Mouse (Mus musculus) forebrain, embryonic 13.5 days (tissue): ENCODE measurements at regions not wholly inside any gene's neighbourhood (a gene's known extent, or its start where the extent isn't known, plus 50 kb on each side); places are given as distances from the start of the nearest gene placed in this dataset.

ENCODE experiments used
- ATAC-seq: fragments of 200-750 bp; cut with Nextera tagmentation; 2 replicates; pipeline ENCODE4 v1.8.0; 2017
- H3K27ac ChIP-seq: fragments of 300-500 bp; sonication (generic); 2 replicates; pipeline ENCODE4 v1.5.1; 2015; ENCODE audit warnings: inconsistent platforms, mild to moderate bottlenecking, moderate library complexity
- H3K27me3 ChIP-seq: fragments of 300-500 bp; sonication (generic); 2 replicates; pipeline ENCODE4 v1.6.1; 2015; ENCODE audit warnings: mild to moderate bottlenecking, inconsistent platforms
- H3K36me3 ChIP-seq: fragments of 300-500 bp; sonication (generic); 2 replicates; pipeline ENCODE4 v1.6.1; 2015; ENCODE audit warnings: mild to moderate bottlenecking, inconsistent platforms; ENCODE audit not compliant: poor library complexity, severe bottlenecking
- H3K4me1 ChIP-seq: fragments of 300-500 bp; sonication (generic); 2 replicates; pipeline ENCODE4 v1.6.1; 2015; ENCODE audit warnings: inconsistent platforms
- H3K4me2 ChIP-seq: fragments of 300-500 bp; sonication (generic); 2 replicates; pipeline ENCODE4 v1.6.1; 2015; ENCODE audit warnings: inconsistent platforms, mild to moderate bottlenecking, moderate library complexity
- H3K4me3 ChIP-seq: fragments of 300-500 bp; sonication (generic); 2 replicates; pipeline ENCODE4 v1.5.1; 2015; ENCODE audit warnings: mild to moderate bottlenecking, inconsistent platforms
- H3K9ac ChIP-seq: fragments of 300-500 bp; sonication (generic); 2 replicates; pipeline ENCODE4 v1.6.1; 2015; ENCODE audit warnings: mild to moderate bottlenecking, inconsistent platforms
- H3K9me3 ChIP-seq: fragments of 300-500 bp; sonication (generic); replicated peaks from 2 replicates; pipeline ENCODE4 v1.6.1; 2016; ENCODE audit warnings: inconsistent platforms
- WGBS: fragments of 180-500 bp; shearing (Covaris S2); methylation state at CpG from one replicate; pipeline ENCODE4 v1.1.7; 2015; 5-methylcytosine and 5-hydroxymethylcytosine counted together

DNA sequence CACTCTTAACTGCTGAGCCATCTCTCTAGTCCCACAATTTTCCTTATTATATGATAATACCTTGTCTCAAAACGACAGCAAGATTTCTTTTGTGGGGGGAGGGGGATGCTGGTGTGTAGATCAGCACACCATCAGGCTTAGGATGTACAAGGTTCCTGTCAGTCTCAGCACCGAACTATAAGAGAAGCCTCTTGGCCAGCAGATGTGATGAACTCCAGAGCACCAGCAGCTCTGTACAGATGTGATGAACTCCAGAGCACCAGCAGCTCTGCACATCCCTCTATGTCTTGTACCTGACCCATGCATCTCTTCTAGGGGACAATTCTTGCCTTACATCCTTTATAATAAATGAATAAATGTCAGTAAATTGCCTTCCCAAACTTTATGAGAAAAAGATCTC is 1163.7 kb downstream of the 4930447A16Rik start:
- 78% methylated on average over 2 of the region's 2 CpGs for WGBS
- Histone ChIP-seq H3K27ac (no peak overlapping the region), H3K36me3 (no peaks in the 10 kb centered on the region), H3K4me2 (no peak overlapping the region), H3K9ac (no peak overlapping the region), H3K4me3 (no peak overlapping the region), H3K9me3 (no peaks in the 10 kb centered on the region), H3K4me1 (peaks cover 7% of the 10 kb centered on the region; the same call in 1 of the 2 replicates), H3K27me3 (no peaks in the 10 kb centered on the region)
- ATAC-seq, result no peak

DNA sequence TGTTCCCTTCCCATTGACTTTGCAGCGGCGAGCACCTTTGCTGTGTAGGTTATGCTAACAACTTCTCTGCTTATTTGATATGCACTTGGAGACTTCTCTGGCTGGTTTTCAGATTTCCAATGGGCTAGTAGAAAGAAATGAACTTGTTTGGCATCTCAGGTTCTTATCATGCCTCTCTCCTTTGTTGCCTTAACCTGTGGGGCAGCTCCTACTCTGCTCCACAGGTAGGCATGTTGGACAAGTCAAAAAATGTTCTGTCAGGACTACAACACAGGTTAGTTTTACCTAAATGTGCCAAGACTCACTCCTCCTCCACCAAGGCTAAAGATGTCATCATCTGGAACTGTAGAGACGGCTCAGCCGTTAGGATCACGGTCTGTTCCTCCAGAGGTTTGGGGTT is 1164.3 kb downstream of the 4930447A16Rik start:
- Histone ChIP-seq H3K9me3 (no peaks in the 10 kb centered on the region), H3K36me3 (no peaks in the 10 kb centered on the region), H3K4me3 (no peak overlapping the region), H3K9ac (no peak overlapping the region), H3K27me3 (no peaks in the 10 kb centered on the region), H3K4me2 (no peak overlapping the region), H3K27ac (no peak overlapping the region), H3K4me1 (peaks cover 7% of the 10 kb centered on the region; the same call in 1 of the 2 replicates)
- ATAC-seq, result no peak
- 96% methylated on average over 5 of the region's 5 CpGs for WGBS

DNA sequence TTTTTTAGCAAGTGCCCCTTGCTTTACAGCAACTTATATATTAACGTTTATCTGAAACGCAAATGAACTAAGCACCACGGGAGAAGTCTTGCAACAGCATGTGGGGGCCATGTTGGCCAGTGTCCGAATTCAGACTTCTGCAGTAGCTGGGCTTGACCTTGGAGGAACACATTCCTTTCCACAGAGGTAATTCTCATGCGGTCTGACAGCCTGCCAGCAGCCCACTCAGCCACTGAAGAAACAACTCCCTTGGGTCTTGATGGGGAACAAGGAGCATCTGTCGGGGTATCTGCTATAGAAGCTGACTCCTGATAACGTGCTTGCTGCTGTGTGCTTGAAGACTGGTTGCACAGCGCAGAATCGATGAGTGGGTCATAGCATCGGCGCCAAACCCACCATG is 1168.7 kb downstream of the 4930447A16Rik start:
- H3K27ac ChIP-seq, result no peak overlapping the region
- H3K9me3 ChIP-seq, result no peaks in the 10 kb centered on the region
- ATAC-seq, result no peak
- 91% methylated on average over 11 of the region's 11 CpGs for WGBS
- H3K36me3 ChIP-seq, result no peaks in the 10 kb centered on the region
- no peak overlapping the region for H3K9ac ChIP-seq
- no peak overlapping the region for H3K4me2 ChIP-seq
- H3K27me3 ChIP-seq, result no peaks in the 10 kb centered on the region
- no peaks in the 10 kb centered on the region for H3K4me1 ChIP-seq
- H3K4me3 ChIP-seq, result no peak overlapping the region

DNA sequence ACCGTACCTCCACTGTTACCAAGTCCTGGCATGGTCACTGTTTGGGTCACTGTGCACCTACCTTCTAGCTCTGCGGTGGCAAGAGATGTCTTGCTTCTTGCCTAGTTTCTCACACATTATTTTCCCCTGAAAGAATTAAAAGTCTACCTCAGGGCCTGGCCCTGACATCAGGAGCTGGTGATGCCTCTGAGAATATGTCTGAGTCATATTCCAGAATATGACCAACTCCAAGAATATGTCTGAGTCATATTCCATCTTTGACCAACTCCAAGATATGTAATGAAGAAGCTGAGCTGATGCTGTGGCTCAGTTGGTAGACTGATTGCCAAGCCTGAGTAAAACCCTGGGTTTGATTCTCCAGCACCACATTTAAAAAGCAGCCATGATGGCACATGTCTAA is 1169.4 kb downstream of the 4930447A16Rik start:
- no peak overlapping the region for H3K4me2 ChIP-seq
- no peaks in the 10 kb centered on the region for H3K9me3 ChIP-seq
- H3K4me3 ChIP-seq, result no peak overlapping the region
- 96% methylated on average over 2 of the region's 2 CpGs for WGBS
- H3K36me3 ChIP-seq, result no peaks in the 10 kb centered on the region
- no peaks in the 10 kb centered on the region for H3K4me1 ChIP-seq
- ATAC-seq, result no peak
- no peak overlapping the region for H3K9ac ChIP-seq
- H3K27ac ChIP-seq, result no peak overlapping the region
- H3K27me3 ChIP-seq, result no peaks in the 10 kb centered on the region

DNA sequence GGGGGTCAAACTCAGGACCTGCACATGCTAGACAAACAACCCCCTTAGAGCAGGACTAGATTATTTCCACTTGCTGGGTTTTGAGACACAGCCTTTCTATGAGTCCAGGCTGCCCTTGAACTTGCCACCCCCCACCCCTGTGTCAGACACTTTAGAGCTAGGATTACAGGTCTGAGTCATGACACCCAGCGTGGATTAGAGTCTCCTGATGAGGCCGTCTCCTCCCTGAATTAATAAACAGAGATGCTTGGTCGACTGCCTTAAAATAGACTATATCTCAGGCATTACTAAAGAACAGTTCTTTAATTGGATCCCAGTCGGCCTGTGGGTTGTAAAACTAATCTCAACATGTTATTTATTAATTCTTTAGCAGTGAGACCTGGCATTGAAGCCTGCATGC is 1170.5 kb downstream of the 4930447A16Rik start:
- no peaks in the 10 kb centered on the region for H3K9me3 ChIP-seq
- no peak overlapping the region for H3K27ac ChIP-seq
- H3K4me2 ChIP-seq, result no peak overlapping the region
- H3K27me3 ChIP-seq, result no peaks in the 10 kb centered on the region
- H3K9ac ChIP-seq, result no peak overlapping the region
- ATAC-seq, result no peak
- no peaks in the 10 kb centered on the region for H3K4me1 ChIP-seq
- no peak overlapping the region for H3K4me3 ChIP-seq
- WGBS, result 55% methylated on average over 4 of the region's 4 CpGs
- no peaks in the 10 kb centered on the region for H3K36me3 ChIP-seq

DNA sequence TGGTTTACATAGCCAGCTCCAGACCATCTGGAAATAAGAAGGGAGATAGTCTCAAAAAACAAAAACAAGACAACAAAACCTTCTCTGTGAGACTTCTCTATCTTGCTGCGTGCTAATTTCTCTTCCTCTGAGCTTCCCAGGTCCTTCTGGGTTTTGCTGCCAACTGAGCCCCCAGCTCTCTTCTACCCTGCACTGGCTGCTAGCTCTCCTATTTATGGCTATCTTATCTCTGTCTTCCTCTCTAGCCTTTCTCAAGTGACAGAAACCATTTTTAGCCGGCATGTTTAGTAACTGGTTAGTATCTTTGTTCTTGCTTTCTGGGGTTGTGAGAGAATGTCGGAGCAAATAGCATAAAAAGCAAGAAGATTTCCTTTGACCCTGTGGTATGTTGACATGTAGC is 1172.1 kb downstream of the 4930447A16Rik start:
- no peaks in the 10 kb centered on the region for H3K9me3 ChIP-seq
- H3K27ac ChIP-seq, result no peak overlapping the region
- 87% methylated on average over 3 of the region's 3 CpGs for WGBS
- no peak overlapping the region for H3K4me3 ChIP-seq
- ATAC-seq, result no peak
- H3K9ac ChIP-seq, result no peak overlapping the region
- H3K36me3 ChIP-seq, result no peaks in the 10 kb centered on the region
- H3K4me2 ChIP-seq, result no peak overlapping the region
- no peaks in the 10 kb centered on the region for H3K27me3 ChIP-seq
- no peaks in the 10 kb centered on the region for H3K4me1 ChIP-seq

DNA sequence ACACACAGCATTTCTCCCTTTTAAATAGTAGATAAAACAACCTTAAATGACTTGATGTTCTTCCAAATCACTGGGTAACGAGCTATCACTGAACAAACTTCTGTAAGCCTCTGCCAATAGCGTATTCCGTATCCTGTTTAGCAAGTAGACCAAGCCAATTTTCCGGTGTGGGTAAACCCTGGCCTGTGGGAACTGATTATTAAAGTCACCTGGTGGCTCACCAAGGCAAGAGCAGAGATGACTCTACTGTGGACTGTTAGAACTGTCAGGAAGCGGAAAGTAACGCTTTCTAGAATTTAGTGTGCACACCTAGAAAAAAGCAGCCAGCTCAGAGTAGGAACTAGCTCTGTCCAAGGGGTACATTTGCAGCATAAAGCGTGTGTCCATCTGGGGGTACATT is 1176.1 kb downstream of the 4930447A16Rik start:
- H3K4me3 ChIP-seq, result no peak overlapping the region
- H3K36me3 ChIP-seq, result no peaks in the 10 kb centered on the region
- no peak overlapping the region for H3K4me2 ChIP-seq
- no peak overlapping the region for H3K27ac ChIP-seq
- no peaks in the 10 kb centered on the region for H3K4me1 ChIP-seq
- H3K9ac ChIP-seq, result no peak overlapping the region
- H3K9me3 ChIP-seq, result no peaks in the 10 kb centered on the region
- H3K27me3 ChIP-seq, result no peaks in the 10 kb centered on the region
- WGBS, result 84% methylated on average over 7 of the region's 7 CpGs
- ATAC-seq, result no peak

DNA sequence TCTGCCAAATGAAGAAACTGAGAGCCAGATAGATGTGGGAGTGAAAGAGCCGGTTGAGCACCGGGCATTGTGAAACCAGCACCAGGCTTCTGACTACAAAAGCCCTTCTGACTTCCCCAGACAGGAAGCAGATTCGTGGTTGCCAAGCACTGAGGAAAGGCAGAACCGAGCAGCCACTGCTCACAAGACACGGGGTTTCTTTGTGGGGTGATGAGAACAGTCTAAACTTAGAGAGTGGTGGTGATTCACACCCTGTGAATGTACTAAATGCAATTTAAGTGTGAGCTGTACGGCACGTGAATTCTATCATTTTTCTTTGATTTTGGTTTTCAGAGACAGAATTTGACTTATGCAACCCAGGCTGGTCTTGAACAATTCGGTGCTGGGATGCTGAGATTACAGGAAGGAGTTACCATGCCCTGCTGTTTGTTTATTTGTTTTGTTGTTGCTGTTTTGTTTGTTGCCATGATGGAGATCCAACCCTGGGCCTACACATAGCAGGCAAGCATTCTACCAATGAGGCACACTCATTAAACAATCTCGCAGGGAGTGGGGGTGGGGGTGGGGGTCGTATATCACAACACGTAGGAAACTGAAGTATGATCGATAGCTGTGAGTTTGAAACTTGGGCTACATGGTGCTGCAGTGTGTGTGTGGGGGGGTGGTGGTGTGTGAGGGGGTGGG is 1177.0 kb downstream of the 4930447A16Rik start:
- H3K9ac ChIP-seq, result no peak overlapping the region
- H3K4me3 ChIP-seq, result no peak overlapping the region
- no peak overlapping the region for H3K4me2 ChIP-seq
- H3K36me3 ChIP-seq, result no peaks in the 10 kb centered on the region
- H3K27ac ChIP-seq, result no peak overlapping the region
- H3K4me1 ChIP-seq, result no peaks in the 10 kb centered on the region
- H3K27me3 ChIP-seq, result no peaks in the 10 kb centered on the region
- no peaks in the 10 kb centered on the region for H3K9me3 ChIP-seq
- WGBS, result 78% methylated on average over 12 of the region's 12 CpGs
- no peak for ATAC-seq

DNA sequence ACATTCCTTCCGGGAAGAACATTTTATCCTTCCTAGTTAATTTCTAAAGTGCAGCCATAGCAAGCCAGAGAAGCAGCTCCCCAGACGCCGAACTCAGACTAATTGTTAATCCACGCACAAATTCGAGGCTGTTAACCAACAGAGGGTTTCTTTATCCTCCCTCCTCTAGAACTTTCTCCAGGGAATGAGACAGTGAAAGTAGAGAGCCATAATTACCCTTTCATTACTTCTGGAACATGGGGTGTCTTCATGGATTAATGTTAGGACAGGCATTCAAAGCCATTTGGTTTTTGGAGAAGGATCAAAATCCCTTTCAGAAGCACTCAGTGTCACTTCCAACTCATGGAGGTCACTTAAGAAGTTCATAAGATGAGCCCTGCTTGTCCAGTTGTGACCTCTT is 1178.6 kb downstream of the 4930447A16Rik start:
- 69% methylated on average over 5 of the region's 5 CpGs for WGBS
- Histone ChIP-seq H3K4me1 (no peaks in the 10 kb centered on the region), H3K9me3 (no peaks in the 10 kb centered on the region), H3K36me3 (no peaks in the 10 kb centered on the region), H3K4me3 (no peak overlapping the region), H3K4me2 (no peak overlapping the region), H3K27me3 (no peaks in the 10 kb centered on the region), H3K27ac (no peak overlapping the region), H3K9ac (no peak overlapping the region)
- no peak for ATAC-seq

DNA sequence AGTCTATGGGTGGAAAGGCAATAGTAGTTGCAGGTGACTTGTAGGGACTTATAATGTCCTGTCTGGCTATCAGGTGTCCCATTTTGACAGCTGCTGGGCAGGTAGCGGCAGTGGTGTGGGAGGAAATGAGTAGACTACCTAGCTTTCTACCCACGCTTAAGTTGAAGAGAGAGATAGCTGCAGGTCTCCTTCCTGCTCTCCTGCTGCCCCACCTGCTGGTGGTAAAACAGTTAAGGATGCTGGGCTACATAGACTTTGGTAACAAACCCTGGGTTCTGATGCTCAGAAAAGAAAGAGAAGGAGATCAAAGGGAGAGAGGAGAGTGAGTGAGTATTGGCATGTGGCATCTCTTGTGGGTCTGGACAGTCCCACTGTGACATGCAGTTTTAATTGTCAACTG is 1182.0 kb downstream of the 4930447A16Rik start:
- Histone ChIP-seq H3K9me3 (0 out of 2 replicates have a peak, but pooled peaks cover 3% of the 10 kb centered on the region), H3K27ac (no peak overlapping the region), H3K9ac (no peak overlapping the region), H3K27me3 (no peaks in the 10 kb centered on the region), H3K36me3 (no peaks in the 10 kb centered on the region), H3K4me2 (no peak overlapping the region), H3K4me1 (no peaks in the 10 kb centered on the region), H3K4me3 (no peak overlapping the region)
- ATAC-seq, result no peak
- 69% methylated on average over 2 of the region's 2 CpGs for WGBS

DNA sequence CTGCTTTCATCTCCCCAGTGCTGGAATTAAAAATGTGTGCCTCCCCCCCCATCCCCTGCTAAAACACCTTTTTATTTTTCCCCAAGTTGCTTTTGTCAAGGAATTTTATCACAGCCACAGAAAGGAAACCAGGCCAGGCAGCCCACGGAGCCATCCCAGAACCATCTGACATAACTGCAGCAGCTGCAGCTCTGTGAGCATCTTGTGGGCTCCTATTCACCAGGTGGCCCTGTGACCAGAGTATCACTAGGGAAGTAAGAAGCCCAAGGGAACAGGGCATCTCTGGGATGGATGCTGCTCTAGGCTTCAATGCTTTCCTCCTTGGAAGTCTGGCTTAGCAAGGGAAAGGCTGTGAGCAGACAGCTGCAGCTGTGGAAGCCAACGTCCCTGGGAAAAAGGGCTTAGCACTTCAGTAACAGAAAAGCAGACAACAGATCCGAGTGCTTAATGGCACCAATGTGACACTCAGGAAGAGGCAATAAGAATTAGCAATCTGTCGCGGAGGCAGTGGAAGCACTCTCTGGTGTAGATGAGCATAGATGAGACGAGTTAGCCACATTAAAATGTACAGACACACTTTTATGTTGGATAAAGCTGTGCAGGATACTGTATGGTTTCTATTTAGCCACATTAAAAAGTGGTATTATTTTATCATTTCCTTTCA is 1183.0 kb downstream of the 4930447A16Rik start:
- H3K9me3 ChIP-seq, result 0 out of 2 replicates have a peak, but pooled peaks cover 7% of the 10 kb centered on the region
- H3K27me3 ChIP-seq, result no peaks in the 10 kb centered on the region
- H3K36me3 ChIP-seq, result no peaks in the 10 kb centered on the region
- WGBS, result 81% methylated on average over 6 of the region's 6 CpGs
- no peak overlapping the region for H3K9ac ChIP-seq
- no peak overlapping the region for H3K4me2 ChIP-seq
- no peak overlapping the region for H3K27ac ChIP-seq
- H3K4me3 ChIP-seq, result no peak overlapping the region
- H3K4me1 ChIP-seq, result no peaks in the 10 kb centered on the region
- ATAC-seq, result no peak

DNA sequence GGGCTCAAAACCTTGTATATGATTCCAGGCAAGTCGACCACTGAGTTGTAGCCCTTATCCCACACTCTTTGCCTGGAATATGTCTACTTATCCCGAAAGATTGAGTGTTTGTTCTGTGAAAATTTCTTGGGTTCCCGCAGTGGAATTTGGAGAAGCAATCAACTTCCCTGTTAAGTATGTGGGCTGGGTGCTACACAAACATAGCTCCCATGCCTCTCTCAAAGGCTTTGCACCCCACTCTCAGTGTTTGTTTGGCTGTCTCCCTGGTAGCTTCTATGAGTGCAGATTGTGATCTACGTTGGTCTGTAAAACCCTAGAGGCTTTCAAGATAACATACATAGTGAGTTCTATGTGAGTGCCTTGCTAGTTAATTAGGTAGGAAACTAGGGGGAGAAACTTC is 1184.2 kb downstream of the 4930447A16Rik start:
- Histone ChIP-seq H3K9me3 (0 out of 2 replicates have a peak, but pooled peaks cover 7% of the 10 kb centered on the region), H3K9ac (no peak overlapping the region), H3K4me3 (no peak overlapping the region), H3K27ac (no peak overlapping the region), H3K27me3 (no peaks in the 10 kb centered on the region), H3K36me3 (no peaks in the 10 kb centered on the region), H3K4me2 (no peak overlapping the region), H3K4me1 (no peaks in the 10 kb centered on the region)
- 93% methylated on average over 4 of the region's 4 CpGs for WGBS
- ATAC-seq, result no peak
